Mouse (Mus musculus) heart, adult 2 months (tissue): ENCODE measurements at regions not wholly inside any gene's neighbourhood (a gene's known extent, or its start where the extent isn't known, plus 50 kb on each side); places are given as distances from the start of the nearest gene placed in this dataset.

ENCODE experiments used
- CTCF ChIP-seq: fragments of 200-600 bp; IDR thresholded peaks from 2 replicates; pipeline ENCODE4 v1.8.1; 2022; ENCODE audit warnings: antibody characterized with exemption, mild to moderate bottlenecking, moderate library complexity
- EP300 ChIP-seq: fragments of 200-500 bp; IDR thresholded peaks from 2 replicates; pipeline ENCODE4 v1.6.1; 2011; ENCODE audit warnings: low read depth, low read length, control low read depth; ENCODE audit not compliant: insufficient read depth
- POLR2A ChIP-seq: fragments of 200-500 bp; IDR thresholded peaks from 2 replicates; pipeline ENCODE4 v1.6.1; 2011; ENCODE audit warnings: mild to moderate bottlenecking, low read depth, low read length, control low read depth; ENCODE audit not compliant: insufficient read depth

GRCm38 (mm10) chr8:26626186-26626585, 350.9 kb upstream of the Zfp703 start:
- TF ChIP-seq CTCF (no peak), POLR2A (no peak), EP300 (no peak)
